Mouse (Mus musculus): ENCODE measurements around the gene Lpar3.

DNA sequence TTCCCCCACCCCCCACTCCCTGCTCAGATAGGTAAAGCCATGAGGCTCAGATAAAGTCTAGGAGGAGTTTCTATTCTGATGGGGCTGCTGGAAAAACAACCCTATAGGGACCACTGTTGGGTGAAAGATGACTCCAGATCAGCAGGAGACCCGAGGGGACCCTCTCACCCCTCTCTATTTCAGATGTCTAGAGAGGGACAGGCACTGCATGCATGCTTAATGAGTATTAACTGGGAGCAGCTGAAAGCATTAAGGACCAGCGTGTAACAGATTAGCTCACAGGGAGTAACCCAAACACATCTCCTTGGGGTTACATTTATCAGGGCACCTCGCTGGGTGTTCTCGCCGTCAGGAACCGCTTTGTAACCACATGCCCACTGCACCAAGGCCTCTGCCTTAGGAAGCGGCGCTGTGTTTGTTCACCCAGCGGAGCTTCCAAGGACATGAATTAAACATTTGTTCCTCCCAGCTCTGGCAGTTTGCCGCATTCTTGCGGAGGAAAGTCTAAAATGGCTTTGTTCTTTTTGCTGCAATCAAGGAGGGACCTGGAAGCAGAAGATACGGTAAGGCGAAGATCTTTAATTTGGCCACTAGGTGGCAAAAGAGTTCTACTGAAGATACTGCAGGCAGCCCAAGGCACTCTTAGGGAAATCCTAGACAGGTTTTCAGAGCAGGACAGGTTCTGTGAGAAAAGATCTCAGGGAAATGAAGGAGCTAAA is 106.9 kb downstream of the Lpar3 start:
- peak; percentile 88 for TF ChIP-seq CTCF (IDR thresholded peaks at IDR 0.05)
- no peak for TF ChIP-seq POLR2A (IDR thresholded peaks at IDR 0.05; ENCODE audit: insufficient read depth, low read depth, low read length)
- TF ChIP-seq EP300 (IDR thresholded peaks at IDR 0.05; ENCODE audit: insufficient read depth, low read depth, low read length), result no peak

Measured in heart, adult 2 months (tissue).